Mouse (Mus musculus) c-Kit-positive CD71-positive TER-119-negative erythroid progenitor cells, embryonic 14.5 days (primary cell): Measurements from ENCODE around the gene Pcdh15.

Source experiments
- DNase-seq: peaks from one replicate; pipeline ENCODE4 v3.0.0-alpha.2; 2013; ENCODE audit warnings: low read depth

The Pcdh15 gene

DNA sequence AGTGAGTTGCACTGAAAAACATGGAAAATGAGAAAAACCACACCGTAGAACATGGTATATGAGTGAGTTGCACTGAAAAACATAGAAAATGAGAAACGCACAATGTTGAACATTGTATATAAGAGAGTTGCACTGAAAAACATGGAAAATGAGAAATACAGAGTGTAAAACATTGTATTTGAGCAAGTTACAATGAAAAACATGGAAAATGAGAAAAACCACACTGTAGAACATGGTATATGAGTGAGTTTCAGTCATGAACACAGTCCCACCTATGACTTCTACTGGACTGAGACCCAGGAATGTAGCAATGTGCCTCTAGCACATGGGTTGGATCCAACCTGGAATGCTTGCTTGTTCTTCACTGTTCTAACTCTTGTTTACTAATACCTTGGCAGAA lies 279.9 kb downstream of the Pcdh15 start:
- no peak for DNase-seq

DNA sequence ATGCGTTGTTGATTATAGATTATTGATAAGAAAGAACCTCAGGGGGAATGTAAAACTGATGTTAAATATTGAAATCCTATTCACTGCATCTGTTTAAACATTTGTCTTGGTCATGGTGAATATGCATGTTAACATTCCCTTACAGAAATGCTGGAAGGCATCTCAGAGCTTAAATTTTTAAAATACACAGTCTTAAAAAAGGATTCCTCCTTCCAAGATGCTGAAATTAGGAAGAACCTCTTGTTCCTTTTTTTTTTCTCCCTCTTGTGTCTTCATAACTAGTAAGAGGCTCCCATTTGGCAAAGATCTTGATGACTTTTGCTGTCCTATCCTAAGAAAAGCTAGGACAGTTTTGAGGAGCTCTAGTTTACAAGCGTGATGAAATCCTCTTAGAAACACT lies 284.9 kb downstream of the Pcdh15 start:
- DNase-seq: no peak

DNA sequence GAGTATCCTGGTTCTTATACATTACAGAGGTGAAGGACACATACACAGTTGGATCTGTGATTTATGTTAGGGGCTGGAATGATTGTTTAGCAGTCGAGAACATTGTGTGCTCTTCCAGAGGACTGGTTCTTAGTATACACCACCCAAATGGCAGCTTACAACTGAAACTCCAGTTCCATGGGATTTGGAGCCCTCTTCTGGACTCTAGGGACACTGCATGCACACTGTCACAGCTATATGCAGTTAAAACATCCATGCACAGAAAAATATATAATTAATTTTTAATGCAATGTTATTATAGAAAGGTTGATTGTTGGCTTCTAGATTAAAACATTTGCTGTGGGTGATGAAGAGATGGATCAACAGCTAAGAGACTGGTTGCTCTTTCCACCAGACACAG lies 301.3 kb downstream of the Pcdh15 start:
- DNase-seq: no peak

DNA sequence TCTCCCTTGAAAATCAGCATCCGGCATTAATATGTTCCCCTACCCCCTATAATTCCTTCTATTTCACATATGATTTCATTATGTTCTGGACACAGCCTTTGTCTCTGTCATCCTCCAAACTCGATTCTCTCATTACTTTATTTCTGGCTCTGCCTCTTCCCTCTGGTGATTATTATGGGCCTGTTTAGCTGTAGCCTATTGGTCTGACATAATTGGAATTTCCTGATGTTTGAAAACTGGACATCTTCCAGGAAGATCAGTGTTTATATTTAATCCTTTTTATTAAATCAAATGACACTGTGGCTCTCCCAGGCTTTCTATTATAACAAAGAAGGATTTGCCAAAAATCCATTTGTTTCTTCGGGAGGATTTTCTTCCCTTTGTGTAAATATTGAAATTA lies 326.3 kb downstream of the Pcdh15 start:
- no peak for DNase-seq

DNA sequence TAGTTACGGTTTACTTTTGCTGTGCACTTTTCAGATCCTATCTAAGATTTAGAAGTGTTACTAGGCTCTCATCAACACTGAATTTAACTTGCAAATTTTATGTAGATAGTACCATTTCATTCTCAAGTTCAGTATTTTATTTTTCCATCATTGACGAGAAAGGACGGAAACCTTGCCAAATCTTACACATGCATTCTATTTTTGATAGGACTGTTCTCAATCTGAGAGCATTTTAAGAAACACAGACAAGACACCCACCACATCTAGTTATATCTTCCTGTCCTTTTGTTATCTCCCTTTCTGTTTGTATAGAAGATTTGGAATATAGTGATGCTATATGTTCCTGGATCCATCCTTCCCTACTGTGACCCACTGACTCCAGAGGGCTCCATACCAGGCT lies 332.2 kb downstream of the Pcdh15 start:
- DNase-seq: no peak

DNA sequence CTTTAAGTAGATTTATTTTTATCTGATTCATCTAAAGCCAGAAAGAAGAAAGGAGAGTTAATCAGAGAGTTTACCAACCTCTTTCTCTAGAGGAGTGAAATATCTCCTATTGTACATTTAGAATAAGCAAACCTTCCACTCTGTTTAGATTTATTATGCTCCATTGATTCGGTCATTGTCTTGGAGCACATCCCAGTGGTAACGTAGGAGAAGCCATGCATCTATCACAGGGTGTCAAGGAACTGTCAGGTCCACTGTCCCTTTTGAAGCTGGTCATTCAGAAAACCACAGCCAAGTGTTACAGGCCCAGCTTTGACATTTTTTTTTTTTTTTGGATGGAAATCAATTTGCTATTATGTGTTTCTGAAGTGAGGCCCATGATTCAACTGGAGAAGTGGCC lies 384.9 kb downstream of the Pcdh15 start:
- DNase-seq: no peak

DNA sequence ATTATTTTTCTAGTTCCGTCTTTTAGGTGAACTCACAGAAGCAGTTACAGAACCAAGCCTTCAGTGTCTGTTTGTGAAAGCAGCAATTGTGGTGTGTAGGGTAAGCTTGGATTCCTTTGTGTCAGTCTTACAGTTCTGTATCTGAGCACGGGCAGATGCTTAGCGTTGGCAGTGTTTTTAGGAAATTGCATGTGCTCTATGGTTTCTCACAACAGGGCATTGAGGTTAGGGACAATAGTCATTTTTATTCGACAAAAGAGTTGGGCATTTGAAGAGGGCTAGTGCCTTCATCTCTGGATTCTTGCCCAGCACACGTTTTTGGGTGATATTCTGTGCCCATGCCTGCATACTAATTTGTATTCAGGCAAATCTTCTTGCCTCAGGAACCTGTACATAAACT lies 392.5 kb downstream of the Pcdh15 start:
- no peak for DNase-seq

DNA sequence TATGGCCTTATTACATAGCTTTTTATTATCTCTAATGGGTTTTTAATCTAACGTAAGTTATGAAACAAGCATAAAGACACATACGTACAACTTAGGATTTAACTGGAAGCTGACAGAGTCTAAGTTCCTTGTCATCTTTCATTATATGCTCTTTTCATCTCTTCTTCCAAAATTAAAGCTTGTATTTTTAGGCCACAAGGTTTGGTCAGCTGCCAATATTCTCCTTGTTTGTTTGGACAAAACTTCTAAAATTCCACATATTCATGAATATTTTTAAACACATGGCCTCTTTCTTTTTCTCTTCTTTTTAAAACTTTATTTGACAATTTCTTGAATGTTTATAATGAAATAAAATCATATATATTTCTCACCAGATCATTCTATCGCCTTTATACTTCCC lies 415.7 kb downstream of the Pcdh15 start:
- DNase-seq: no peak

DNA sequence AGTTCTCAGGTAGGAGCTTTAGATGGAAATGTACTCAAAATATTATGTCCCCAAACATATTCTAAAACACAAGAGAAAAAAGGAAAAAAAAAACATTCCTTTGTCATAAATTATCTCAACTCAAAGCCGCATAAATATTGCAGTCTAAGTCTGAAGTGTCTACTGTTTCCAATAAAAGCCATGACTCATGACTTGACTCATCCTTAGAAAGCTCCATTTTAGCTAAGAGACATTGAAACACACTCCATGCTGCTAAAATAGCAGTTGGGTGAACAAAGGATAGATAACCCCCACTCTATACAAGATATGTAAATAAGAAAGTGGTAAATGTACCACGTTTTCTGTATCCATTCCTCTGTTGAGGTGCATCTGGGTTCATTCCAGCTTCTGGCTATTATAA lies 416.6 kb downstream of the Pcdh15 start:
- no peak for DNase-seq

DNA sequence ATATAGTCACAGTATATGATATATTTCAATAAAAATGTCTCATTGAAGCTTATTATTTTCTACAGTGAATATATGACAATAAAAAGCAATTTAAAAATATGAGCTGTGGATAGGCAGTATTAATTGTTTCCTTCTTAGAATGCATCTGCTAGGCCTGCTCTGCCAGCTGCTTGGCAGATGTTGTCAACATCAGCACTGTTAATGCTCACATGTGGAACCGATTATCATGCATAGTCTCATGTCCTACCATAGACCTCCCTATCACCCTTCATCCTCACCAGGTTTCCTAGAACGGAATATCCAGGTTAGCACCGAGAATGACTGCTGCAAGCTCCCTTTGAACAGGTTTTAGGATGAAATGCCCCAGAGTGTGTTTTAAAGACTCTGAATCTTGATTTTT lies 420.3 kb downstream of the Pcdh15 start:
- DNase-seq: no peak

DNA sequence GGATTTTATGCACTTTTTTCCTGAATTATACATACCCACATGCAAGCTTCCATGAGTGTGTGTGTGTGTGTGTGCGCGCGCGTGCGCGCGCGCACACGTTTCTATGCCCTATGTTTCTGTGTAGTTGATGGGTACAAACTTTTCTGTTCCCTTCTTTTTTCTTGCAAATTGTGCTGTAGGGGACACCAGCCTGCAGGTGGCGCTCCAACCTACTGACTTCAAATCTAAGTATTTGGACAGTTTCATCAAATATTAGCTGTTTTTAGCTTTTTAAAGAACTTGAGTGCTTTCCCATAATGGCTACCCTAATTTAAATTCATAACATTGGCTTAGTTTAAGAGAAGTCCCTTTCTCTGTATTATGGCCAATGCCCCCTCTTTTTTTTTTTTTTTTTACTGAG lies 453.7 kb downstream of the Pcdh15 start:
- no peak for DNase-seq

DNA sequence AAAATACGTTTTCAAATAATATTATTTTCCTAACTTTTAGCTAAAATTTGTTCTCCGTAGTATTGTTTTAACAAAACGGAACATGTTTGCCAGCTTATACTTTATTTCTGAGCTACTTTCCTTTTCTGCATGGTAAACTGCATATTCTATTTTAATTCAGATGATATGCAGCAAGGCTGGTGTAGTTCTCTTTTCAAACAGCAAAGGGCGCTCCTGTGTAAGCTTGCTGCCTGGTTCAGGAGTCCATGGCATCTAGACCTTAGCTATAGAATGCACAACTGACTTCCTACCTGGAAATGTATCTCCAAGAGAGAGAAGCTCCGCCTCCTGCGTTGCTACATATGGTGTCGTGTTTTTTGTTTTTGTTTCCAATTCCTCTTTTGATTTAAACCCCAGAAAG lies 465.1 kb downstream of the Pcdh15 start:
- no peak for DNase-seq

DNA sequence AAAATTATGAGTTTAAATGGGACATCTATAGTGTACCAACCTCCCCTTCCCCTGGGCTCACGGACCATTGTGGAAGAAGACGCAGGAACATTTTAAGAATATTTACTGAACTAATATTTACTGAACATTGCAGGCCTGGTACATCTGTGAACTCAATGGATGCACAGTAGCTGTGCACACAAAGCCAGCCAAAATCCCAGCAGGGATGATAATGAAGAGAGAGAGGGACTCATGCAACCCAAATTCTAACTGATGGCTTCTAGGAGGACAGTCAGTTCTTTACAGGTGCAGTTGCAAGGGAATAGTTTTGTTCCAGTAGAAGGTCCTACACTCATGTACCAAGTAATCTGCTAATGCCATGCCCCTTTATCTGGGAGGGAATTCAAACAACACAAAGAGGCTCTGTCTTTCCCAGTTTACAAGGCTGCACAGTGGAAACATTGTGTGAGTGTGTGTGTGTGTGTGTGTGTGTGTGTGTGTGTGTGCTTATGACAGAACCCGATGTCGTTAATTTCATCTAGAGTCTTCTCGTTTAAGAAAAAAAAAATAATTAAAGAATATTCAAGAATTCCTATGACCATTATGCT lies 475.7 kb downstream of the Pcdh15 start:
- no peak for DNase-seq

DNA sequence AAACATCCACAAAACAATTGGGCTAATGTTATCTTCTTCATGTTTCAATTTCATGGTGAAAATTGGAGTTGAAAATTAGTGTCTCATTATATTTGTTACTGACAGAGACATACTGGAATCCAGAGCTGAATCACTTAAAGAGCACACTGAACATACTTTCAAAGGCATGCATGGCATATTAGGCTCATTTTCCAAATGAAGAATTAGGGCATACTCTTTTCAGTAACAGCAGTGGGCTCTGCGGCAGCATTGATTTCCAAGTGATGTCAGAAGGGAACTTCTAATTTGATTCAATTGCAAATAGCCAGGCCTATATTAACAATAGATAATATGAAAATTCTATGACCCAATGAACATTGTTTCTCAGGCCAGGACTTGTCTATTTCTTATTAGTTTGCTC lies 568.4 kb downstream of the Pcdh15 start:
- no peak for DNase-seq

DNA sequence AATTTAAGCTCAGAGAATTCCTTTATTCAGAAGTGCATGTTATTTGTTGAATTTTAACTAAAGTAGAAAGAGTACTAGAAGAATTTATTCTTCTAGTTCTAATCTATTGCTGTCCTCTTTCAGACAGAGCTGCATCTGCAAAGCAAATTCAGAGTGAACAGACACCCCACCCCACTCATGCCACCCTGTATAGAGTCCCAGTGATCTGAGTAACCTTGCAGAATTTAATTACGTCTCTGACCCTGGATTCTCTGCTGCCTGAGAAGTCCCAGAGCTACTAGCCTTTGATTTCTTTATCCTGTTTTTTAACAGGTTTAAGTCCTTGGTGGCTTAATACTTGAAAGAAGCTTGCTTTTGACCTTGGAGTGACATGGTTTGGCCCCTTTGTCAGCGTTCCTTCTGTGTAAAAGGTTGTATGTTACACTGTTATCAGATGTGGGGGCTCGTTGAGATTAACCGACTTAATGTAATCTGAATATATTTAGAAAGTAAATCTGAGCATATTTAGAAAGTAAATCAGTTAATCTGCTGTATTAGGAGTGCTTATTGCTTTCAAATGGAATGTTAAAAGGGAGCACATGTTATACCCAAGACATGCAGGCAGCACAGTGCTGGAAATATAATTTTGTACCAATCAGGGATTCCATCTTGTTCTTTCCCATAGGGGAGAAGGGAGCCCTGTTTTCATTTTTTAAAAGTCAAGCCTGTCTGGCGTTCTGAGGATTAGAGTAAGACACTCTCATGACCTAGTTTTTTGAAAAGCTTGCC lies 601.6 kb downstream of the Pcdh15 start:
- DNase-seq: no peak

DNA sequence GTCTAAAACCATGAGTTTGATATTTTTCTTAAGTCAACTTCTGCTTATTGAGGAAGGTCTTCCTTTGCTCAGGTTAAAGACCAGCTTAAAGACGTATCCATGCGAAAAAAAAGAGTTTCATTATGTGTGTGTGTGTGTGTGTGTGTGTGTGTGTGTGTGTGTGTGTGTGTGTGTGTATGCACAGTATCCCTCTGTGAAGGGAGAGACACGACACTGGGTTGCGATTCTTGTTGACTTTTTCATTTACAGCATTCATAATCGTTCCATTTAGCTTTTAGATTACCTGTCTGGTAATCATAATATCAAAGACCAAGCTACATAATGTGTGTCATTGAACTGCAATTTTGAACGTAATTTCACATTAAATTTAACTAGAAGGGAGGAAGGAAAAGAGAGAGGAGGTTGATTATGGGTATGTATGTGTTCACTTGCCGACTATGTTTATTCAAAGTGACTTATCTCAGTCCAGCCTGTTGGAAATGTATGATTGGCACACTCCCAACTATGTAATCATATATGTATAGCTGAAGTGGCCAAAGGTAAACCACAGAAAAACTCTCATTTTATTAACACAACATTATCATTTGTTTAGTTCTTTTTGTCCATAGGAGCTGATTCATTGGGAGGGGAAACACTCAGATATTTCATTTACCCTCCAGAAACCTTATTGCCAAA lies 626.6 kb downstream of the Pcdh15 start:
- DNase-seq: no peak

DNA sequence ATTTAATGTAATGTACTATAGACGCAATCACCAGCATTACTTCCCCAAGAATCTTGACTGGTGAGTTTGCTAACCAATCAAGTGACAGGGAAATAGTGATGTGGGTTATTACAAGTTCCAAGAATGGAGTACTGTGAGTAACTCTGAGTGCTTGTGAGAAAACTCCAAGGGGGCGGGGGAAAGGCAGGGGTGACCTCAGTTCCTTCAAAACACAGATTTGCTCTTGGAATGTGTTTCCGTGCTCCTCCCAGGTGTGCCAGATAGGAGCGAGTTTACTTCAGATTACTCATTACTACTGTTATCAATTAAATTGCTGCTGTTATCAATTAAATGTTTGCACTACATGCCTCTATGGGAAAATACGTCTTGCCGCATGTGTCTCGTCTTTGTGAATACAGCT lies 634.1 kb downstream of the Pcdh15 start:
- DNase-seq: no peak

DNA sequence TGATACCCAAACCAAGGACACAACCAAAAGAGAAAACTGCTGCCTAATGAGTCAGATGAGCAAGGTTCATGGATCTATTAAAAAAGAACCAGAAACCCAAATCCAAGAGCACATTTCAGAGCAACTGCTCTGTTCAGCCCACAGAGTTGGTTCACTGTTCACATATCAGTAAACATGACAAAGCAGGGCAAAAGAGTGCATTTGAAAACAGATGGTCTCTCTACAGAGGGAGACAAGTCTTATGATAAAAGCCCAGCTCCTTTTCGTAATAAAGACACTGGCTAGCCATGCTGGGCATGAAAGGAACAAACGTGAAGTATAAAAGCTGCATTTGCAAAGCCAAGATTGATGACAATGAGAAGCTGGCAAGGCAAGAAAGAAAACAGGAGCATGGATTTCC lies 649.9 kb downstream of the Pcdh15 start:
- DNase-seq: no peak

DNA sequence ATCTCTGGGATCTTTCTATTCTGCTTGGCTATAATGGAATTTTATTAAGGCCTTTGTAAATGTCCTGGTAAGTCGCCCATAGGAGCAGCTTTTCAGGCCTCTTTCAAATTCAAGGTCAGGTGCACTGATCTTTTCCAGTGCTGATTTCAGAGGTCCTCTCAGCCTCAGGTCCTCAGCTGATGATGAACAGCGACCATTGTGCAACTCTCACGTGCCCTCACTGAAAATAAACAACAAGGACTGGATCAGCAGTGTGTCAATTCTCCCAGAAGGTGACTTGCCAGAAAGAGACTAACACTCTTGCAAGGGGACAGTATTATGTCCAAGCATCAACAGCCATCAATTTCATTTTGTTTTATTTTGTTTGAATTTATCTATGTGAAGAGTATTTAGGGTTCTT lies 654.7 kb downstream of the Pcdh15 start:
- DNase-seq: no peak

DNA sequence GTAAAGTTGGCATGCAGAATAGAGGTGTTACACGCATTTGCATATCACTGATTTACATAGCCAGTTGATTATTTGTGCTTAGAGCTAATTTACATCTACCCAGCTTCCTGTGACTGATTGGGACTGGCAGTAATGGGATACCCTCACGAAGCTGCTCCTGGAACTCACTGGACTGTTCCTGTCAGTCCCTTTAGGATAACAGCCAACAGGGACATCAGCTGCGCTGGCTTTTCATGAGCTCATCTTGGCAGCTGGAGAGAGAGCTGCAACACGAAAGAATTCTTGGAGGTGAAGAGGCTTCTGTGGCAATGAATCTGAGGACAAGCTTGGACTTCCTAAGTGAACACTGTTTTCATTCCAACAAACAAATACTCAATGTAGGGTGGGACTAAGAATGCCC lies 683.8 kb downstream of the Pcdh15 start:
- no peak for DNase-seq

DNA sequence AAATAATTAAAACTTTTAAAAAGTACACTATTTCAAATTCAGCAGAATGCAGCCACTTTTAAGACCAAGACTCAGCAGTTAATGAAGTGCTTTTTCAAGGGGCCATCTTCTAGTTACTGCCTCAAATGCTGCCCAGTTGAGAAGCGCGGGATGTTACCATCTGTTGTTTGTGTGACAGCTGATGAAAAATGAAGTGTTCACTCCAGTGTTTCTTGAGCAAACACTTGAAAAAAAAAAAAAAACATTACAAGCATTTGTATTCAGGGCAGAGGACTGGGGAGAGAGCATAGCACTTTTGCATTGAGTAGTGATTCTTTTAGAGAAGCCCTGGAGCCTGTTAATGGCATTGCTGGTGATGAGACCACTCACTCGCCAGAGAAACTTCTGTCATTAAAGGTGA lies 689.0 kb downstream of the Pcdh15 start:
- no peak for DNase-seq

DNA sequence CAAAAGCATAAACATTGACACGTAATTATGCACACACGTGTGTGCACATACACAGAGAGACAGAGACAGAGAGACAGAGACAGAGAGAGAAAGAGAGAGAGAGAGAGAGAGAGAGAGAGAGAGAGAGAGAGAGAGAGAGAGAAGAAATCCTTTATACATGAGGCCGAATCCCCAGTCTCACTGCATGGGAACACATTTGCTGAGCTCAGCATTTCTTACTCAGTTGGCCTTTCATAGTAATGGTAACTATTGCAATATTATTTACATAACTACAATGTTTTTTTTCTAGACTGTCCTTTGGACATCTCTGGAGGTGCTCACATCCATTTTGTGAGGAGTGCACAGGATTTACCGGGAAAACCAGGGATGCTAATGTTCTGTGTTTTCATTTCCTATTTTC lies 705.9 kb downstream of the Pcdh15 start:
- no peak for DNase-seq

DNA sequence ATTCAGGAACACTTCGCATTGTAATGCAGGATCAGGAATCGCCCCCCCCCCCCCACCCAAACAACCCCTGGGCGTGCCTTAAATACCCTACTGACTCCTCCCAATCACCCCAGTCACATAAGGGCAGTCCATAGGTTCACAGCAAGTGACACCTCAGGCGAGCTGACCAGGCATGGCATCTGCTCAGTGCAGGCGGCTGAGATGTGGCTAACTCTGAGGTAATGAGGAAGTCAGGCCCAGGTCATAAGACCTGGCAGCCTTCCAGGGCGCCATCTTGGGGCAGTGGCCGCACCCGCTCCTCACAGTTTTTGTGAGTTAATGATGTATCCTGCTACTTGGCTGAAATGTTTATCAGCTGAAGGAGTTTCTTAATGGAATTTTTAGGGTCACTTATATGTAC lies 713.2 kb downstream of the Pcdh15 start:
- no peak for DNase-seq
